ENCODE assay signal across 21 mouse cellular contexts in the genomic region with DNA sequence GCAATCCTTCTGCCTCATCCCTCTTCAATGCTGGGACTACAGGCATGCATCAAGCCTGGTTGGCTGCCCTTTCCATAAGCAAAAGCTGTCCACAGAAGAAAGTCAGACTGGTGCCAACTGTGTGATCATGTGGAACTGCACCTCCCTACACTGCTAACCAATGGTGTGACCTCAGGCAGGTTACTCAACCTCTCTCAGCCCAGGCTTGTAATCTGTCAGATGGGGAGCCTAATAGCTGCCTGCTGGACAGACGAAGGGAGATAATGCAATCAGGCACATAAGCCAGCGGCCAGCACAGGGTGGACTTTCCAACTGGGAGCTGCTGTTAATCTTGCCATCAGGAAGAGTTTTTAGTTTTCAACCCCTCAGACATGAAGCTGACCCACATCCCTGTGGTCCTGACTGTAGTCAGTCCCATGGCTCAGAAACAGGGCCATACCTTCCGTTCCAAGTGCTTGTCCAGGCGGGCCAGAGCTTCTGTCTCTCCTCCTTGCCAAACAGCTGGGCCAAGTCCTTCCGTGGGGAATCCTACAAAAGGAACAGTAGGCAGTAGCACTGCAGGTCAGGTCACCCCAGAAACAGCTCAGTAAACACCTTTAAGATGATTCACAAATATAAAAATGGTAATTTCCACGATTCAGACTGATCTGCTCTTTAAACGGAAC. TPM values are rescaled to one million over a fixed set of nuclear protein-coding genes. Genes with fewer than 3 reads are reported as not detected.
A peak's percentile ranks its signal among the peaks of the same experiment; 100 is the strongest.
DNase-seq lines count a peak whose midpoint lies in the region; ATAC-seq and TF ChIP-seq lines count a peak whose summit lies in the region.
"Had no signal": no experiment of that assay in that cellular context is flagged by ENCODE, and none has a peak within 500 bp of the region (broad histone marks: within the 10 kb centered on the region; RNA-seq: fewer than 3 reads in every experiment).

No protein-coding gene starts in this region.

- peaks cover 31% of the 10 kb centered on the region for H3K4me1 ChIP-seq in lung, postnatal 0 days (ENCODE audit: insufficient read depth, low read depth, low read length)

- peaks cover 45% of the 10 kb centered on the region for H3K36me3 ChIP-seq in lung, postnatal 0 days (ENCODE audit: insufficient read depth, low read length)

- no peaks in the 10 kb centered on the region for H3K9me3 ChIP-seq in lung, postnatal 0 days (ENCODE audit: low read length)
- H3K9me3 ChIP-seq: embryonic facial prominence, embryonic 10.5 days; hindbrain, embryonic 15.5 days; midbrain, embryonic 12.5 days; stomach, embryonic 15.5 days had no signal

- no peak for TF ChIP-seq CTCF in lung, postnatal 0 days (IDR thresholded peaks at IDR 0.05)

- 86% methylated on average over 7 of the region's 7 CpGs for WGBS in lung, postnatal 0 days

- 0 out of 2 replicates have a peak overlapping the region, but pooled peaks have one; percentile 95 for H3K27ac ChIP-seq in lung, postnatal 0 days (ENCODE audit: low read length)
- H3K27ac ChIP-seq: embryonic facial prominence, embryonic 10.5 days; hindbrain, embryonic 15.5 days; liver, embryonic 14.5 days; midbrain, embryonic 12.5 days; stomach, embryonic 15.5 days had no signal

- no peaks in the 10 kb centered on the region for H3K27me3 ChIP-seq in lung, postnatal 0 days (replicated peaks; ENCODE audit: insufficient read depth, low read length)
- H3K27me3 ChIP-seq: hindbrain, embryonic 15.5 days; midbrain, embryonic 12.5 days; stomach, embryonic 15.5 days had no signal

- H3K9ac ChIP-seq in lung, postnatal 0 days (replicated peaks; ENCODE audit: low read depth), result no peak overlapping the region
- H3K9ac ChIP-seq: forebrain, postnatal 0 days; hindbrain, embryonic 15.5 days; liver, embryonic 14.5 days; midbrain, embryonic 12.5 days; stomach, embryonic 15.5 days had no signal

- peak; percentile 53 for DNase-seq in adrenal gland, postnatal 10 days
- no peak for DNase-seq in adrenal gland, postnatal 4 days (ENCODE audit: low spot score in 2 of 2)
- peak; percentile 78 for DNase-seq in kidney, adult 11 months
- DNase-seq in kidney, postnatal 10 days, result no peak
- no peak for DNase-seq in lung, postnatal 0 days (ENCODE audit: low spot score)
- DNase-seq in lung, postnatal 4 days, result no peak
- DNase-seq in neural tube, embryonic 10.5 days (ENCODE audit: extremely low spot score, low spot score), result no peak
- DNase-seq in frontal cortex, postnatal 25 days (ENCODE audit: low spot score in 2 of 2), result no peak
- DNase-seq: forebrain, postnatal 0 days; layer of hippocampus, postnatal 36 days; lung, postnatal 36 days; right cerebral cortex, adult 18-20 months; spleen, adult 18-20 months; thymus, postnatal 14 days had no signal

- H3K4me3 ChIP-seq in lung, postnatal 0 days (ENCODE audit: low read depth, low read length), result no peak overlapping the region
- H3K4me3 ChIP-seq: embryonic facial prominence, embryonic 10.5 days; erythroblast, embryonic 14.5 days; hindbrain, embryonic 15.5 days; midbrain, embryonic 12.5 days; stomach, embryonic 15.5 days had no signal

- H3K4me2 ChIP-seq in lung, postnatal 0 days (replicated peaks; ENCODE audit: low read depth, low read length), result no peak overlapping the region
- H3K4me2 ChIP-seq: hindbrain, embryonic 15.5 days; midbrain, embryonic 12.5 days; stomach, embryonic 15.5 days had no signal

- no peak for TF ChIP-seq EP300 in lung, postnatal 0 days (IDR thresholded peaks at IDR 0.05)

- ATAC-seq in lung, postnatal 0 days, result no peak
- ATAC-seq: forebrain, postnatal 0 days had no signal

RNA-seq across cellular contexts. Expression of gene Cry2, which starts 12.0 kb away (rescaled TPM):
- 10 to 100 TPM; 39.3 to 41.9 TPM for total RNA-seq in adrenal gland, postnatal 10 days (2021)
- total RNA-seq in adrenal gland, postnatal 4 days (2021), result 10 to 100 TPM; 58.6 to 65.8 TPM
- polyA plus RNA-seq in lung, postnatal 0 days (2015; fragmentation: Nextera tagmentation; extraction: Ambion mirVana), result 36.3 and 36.6 TPM in 2 replicates

RNA-seq across cellular contexts. Expression of gene Mapk8ip1, which starts 20.8 kb away (rescaled TPM):
- 10 to 100 TPM; 22.5 to 28.1 TPM for total RNA-seq in adrenal gland, postnatal 10 days (2021)
- total RNA-seq in adrenal gland, postnatal 4 days (2021), result 10 to 100 TPM; 48.9 to 52.3 TPM
- 7.8 and 9.7 TPM in 2 replicates for polyA plus RNA-seq in lung, postnatal 0 days (2015; fragmentation: Nextera tagmentation; extraction: Ambion mirVana)
- total RNA-seq: granulocyte monocyte progenitor cell, adult 5-6 weeks had no signal

RNA-seq across cellular contexts. Expression of gene Slc35c1, which starts 38.5 kb away (rescaled TPM):
- total RNA-seq in adrenal gland, postnatal 10 days (2021), result 10 to 100 TPM; 14.7 to 17.6 TPM
- total RNA-seq in adrenal gland, postnatal 4 days (2021), result 10 to 100 TPM; 22.7 to 23.7 TPM
- 12.9 and 13.1 TPM in 2 replicates for polyA plus RNA-seq in lung, postnatal 0 days (2015; fragmentation: Nextera tagmentation; extraction: Ambion mirVana)

RNA-seq across cellular contexts. Expression of gene 1700029I15Rik, which starts 39.5 kb away (rescaled TPM):
- total RNA-seq in adrenal gland, postnatal 10 days (2021), result 1 to 10 TPM; 7.6 to 9.4 TPM
- total RNA-seq in adrenal gland, postnatal 4 days (2021), result 10 to 100 TPM; 13.8 to 13.9 TPM
- polyA plus RNA-seq in lung, postnatal 0 days (2015; fragmentation: Nextera tagmentation; extraction: Ambion mirVana), result 2.3 TPM in 2 replicates

RNA-seq across cellular contexts. Expression of gene Large2, which starts 47.2 kb away (rescaled TPM):
- 1 to 10 TPM; 1.7 to 2.2 TPM for total RNA-seq in adrenal gland, postnatal 10 days (2021)
- total RNA-seq in adrenal gland, postnatal 4 days (2021), result 10 to 100 TPM in 1 of 2 experiments, 1 to 10 TPM in 1; 4.7 to 12.0 TPM
- 17.1 and 18.7 TPM in 2 replicates for polyA plus RNA-seq in lung, postnatal 0 days (2015; fragmentation: Nextera tagmentation; extraction: Ambion mirVana)
- polyA plus RNA-seq: erythroblast, embryonic 14.5 days had no signal

Comparison
In these comparisons a context has a peak if more than half of its experiments do, and no peak if none do; other contexts are left out.
1. DNase-seq: peak in adrenal gland, postnatal 10 days (single experiment) and kidney, adult 11 months (single experiment); none in adrenal gland, postnatal 4 days (0 of 2), kidney, postnatal 10 days (single experiment), lung, postnatal 0 days (single experiment), lung, postnatal 4 days (0 of 2), neural tube, embryonic 10.5 days (single experiment) and frontal cortex, postnatal 25 days (0 of 2).